Mouse (Mus musculus) liver, adult 2 months (tissue): ENCODE data around the gene Sc5d.

ENCODE experiments used
- CTCF ChIP-seq: fragments of 200-500 bp; IDR thresholded peaks from 2 replicates; pipeline ENCODE4 v1.5.1; 2011; ENCODE audit warnings: low read depth, low read length, control low read depth
- POLR2A ChIP-seq: fragments of 200-500 bp; IDR thresholded peaks from 2 replicates; pipeline ENCODE4 v1.6.1; 2011; ENCODE audit warnings: low read length, control low read depth; ENCODE audit not compliant: insufficient read depth; ENCODE audit errors: extremely low read depth

DNA sequence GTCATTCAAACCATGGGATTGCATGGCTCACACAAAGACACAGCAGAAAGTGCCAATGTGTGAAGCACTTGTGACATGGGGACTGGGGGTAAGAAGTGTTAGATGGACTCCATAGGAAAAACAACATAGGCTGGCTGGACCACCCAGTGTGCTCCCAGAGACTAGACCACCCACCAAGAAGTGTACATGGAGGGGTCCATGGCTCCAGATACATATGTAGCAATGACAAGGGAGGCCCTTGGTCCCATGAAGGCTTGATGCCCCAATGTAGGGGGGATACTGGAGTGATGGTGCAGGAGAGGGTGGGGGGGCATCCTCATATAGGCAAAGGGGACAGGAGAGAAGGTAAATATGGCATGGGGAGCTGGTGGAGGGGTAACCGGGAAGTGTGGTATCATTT, 13.6 kb upstream of the Sc5d start:
- no peak for TF ChIP-seq CTCF
- no peak for TF ChIP-seq POLR2A
